Mouse (Mus musculus) heart, embryonic 11.5 days (tissue): ENCODE data around the gene Ltbp4. TPM values are rescaled to one million over a fixed set of nuclear protein-coding genes. Genes with fewer than 3 reads are reported as not detected.

ENCODE experiments used
- ATAC-seq: fragments of 200-750 bp; cut with Nextera tagmentation; replicated peaks from 2 replicates; pipeline ENCODE4 v1.8.0; 2017; ENCODE audit warnings: moderate library complexity; ENCODE audit not compliant: insufficient number of reproducible peaks, low FRiP score, low TSS enrichment
- H3K27ac ChIP-seq: fragments of 300-500 bp; sonication (generic); 2 replicates; pipeline ENCODE4 v1.5.1; 2014; ENCODE audit warnings: mild to moderate bottlenecking, low read depth, low read length
- H3K27me3 ChIP-seq: fragments of 300-500 bp; sonication (generic); 2 replicates; pipeline ENCODE4 v1.6.1; 2014; ENCODE audit warnings: mild to moderate bottlenecking, low read length, mixed read lengths; ENCODE audit not compliant: control insufficient read depth, insufficient read depth
- H3K36me3 ChIP-seq: fragments of 300-500 bp; sonication (generic); 2 replicates; pipeline ENCODE4 v1.6.1; 2014; ENCODE audit warnings: mild to moderate bottlenecking, low read length, moderate library complexity, mixed read lengths; ENCODE audit not compliant: control insufficient read depth, insufficient read depth
- H3K4me1 ChIP-seq: fragments of 300-500 bp; sonication (generic); 2 replicates; pipeline ENCODE4 v1.6.1; 2014; ENCODE audit warnings: low read length; ENCODE audit not compliant: control insufficient read depth, insufficient read depth
- H3K4me2 ChIP-seq: fragments of 300-500 bp; sonication (generic); 2 replicates; pipeline ENCODE4 v1.6.1; 2014; ENCODE audit warnings: mild to moderate bottlenecking, moderate library complexity
- H3K4me3 ChIP-seq: fragments of 300-500 bp; sonication (generic); 2 replicates; pipeline ENCODE4 v1.5.1; 2014; ENCODE audit warnings: low read depth, low read length
- H3K9ac ChIP-seq: fragments of 300-500 bp; sonication (generic); 2 replicates; pipeline ENCODE4 v1.6.1; 2014; ENCODE audit warnings: mild to moderate bottlenecking, low read depth, low read length, moderate library complexity
- H3K9me3 ChIP-seq: fragments of 300-500 bp; sonication (generic); replicated peaks from 2 replicates; pipeline ENCODE4 v1.6.1; 2016; ENCODE audit warnings: low read length; ENCODE audit not compliant: control insufficient read depth
- WGBS: fragments of 180-500 bp; shearing (Covaris S2); extraction: QIAGEN DNeasy Blood & Tissue Kit; methylation state at CpG from one replicate; pipeline ENCODE4 v1.1.7; 2014; ENCODE audit not compliant: insufficient replicate concordance; 5-methylcytosine and 5-hydroxymethylcytosine counted together
- polyA plus RNA-seq: library from polyadenylated mRNA; unstranded; fragments of >200 nt; fragmentation: Nextera tagmentation; extraction: Ambion mirVana; gene quantifications from 2 replicates; pipeline ENCODE4 v1.2.1, GENCODE M21; 2014

Gene Ltbp4
- polyA plus RNA-seq, 1 experiment from 2014 or later: 28.9 TPM

GRCm38 (mm10) chr7:27295956-27296355 lies 41.5 kb downstream of the Ltbp4 start:
- no peak overlapping the region for H3K27ac ChIP-seq
- H3K4me3 ChIP-seq: no peak overlapping the region
- WGBS: 72% methylated on average over 4 of the region's 4 CpGs
- no peaks in the 10 kb centered on the region for H3K4me1 ChIP-seq
- ATAC-seq: no peak
- H3K36me3 ChIP-seq: no peaks in the 10 kb centered on the region
- H3K9ac ChIP-seq: no peak overlapping the region
- H3K27me3 ChIP-seq: no peaks in the 10 kb centered on the region
- no peaks in the 10 kb centered on the region; the same call in 1 of the 2 replicates for H3K9me3 ChIP-seq
- no peak overlapping the region for H3K4me2 ChIP-seq

- H3K27ac ChIP-seq: no peak overlapping the region
- no peak overlapping the region for H3K4me2 ChIP-seq
- 47% methylated on average over 12 of the region's 12 CpGs for WGBS
- H3K9me3 ChIP-seq: peaks cover 5% of the 10 kb centered on the region
- no peaks in the 10 kb centered on the region for H3K27me3 ChIP-seq
- H3K36me3 ChIP-seq: no peaks in the 10 kb centered on the region
- H3K9ac ChIP-seq: no peak overlapping the region
- no peak for ATAC-seq
- no peak overlapping the region for H3K4me3 ChIP-seq
- no peaks in the 10 kb centered on the region for H3K4me1 ChIP-seq
Observed at GRCm38 (mm10) chr7:27291795-27292466, 45.6 kb downstream of the Ltbp4 start.

GRCm38 (mm10) chr7:27290555-27290954 lies 46.9 kb downstream of the Ltbp4 start:
- H3K27me3 ChIP-seq: no peaks in the 10 kb centered on the region

GRCm38 (mm10) chr7:27288732-27289131 lies 48.8 kb downstream of the Ltbp4 start:
- ATAC-seq: no peak
- 85% methylated on average over 7 of the region's 7 CpGs for WGBS
- Histone ChIP-seq H3K9ac (no peak overlapping the region), H3K9me3 (peaks cover 5% of the 10 kb centered on the region), H3K4me3 (no peak overlapping the region), H3K27me3 (peaks cover 5% of the 10 kb centered on the region), H3K36me3 (no peaks in the 10 kb centered on the region), H3K27ac (no peak overlapping the region), H3K4me2 (no peak overlapping the region), H3K4me1 (no peaks in the 10 kb centered on the region; the same call in 1 of the 2 replicates)

More at GRCm38 (mm10) chr7:27290555-27290954, 46.9 kb downstream of the Ltbp4 start:
- ATAC-seq: no peak
- Histone ChIP-seq H3K9ac (no peak overlapping the region), H3K36me3 (no peaks in the 10 kb centered on the region), H3K4me3 (no peak overlapping the region), H3K4me1 (no peaks in the 10 kb centered on the region), H3K9me3 (peaks cover 5% of the 10 kb centered on the region), H3K27ac (no peak overlapping the region), H3K4me2 (no peak overlapping the region)
- whole genome bisulfite sequencing: 53% methylated on average over 2 of the region's 2 CpGs

- Histone ChIP-seq H3K9me3 (peaks cover 5% of the 10 kb centered on the region; the same call in 1 of the 2 replicates), H3K9ac (no peak overlapping the region), H3K27me3 (peaks cover 5% of the 10 kb centered on the region), H3K4me3 (no peak overlapping the region), H3K27ac (no peak overlapping the region), H3K36me3 (no peaks in the 10 kb centered on the region; the same call in 1 of the 2 replicates), H3K4me2 (peak overlapping the region; percentile 17), H3K4me1 (no peaks in the 10 kb centered on the region; the same call in 1 of the 2 replicates)
- WGBS: 3% methylated on average over 8 of the region's 8 CpGs
- ATAC-seq: no peak; the same call in 1 of the 2 replicates
Observed at GRCm38 (mm10) chr7:27285698-27286066, 51.8 kb downstream of the Ltbp4 start.

DNA sequence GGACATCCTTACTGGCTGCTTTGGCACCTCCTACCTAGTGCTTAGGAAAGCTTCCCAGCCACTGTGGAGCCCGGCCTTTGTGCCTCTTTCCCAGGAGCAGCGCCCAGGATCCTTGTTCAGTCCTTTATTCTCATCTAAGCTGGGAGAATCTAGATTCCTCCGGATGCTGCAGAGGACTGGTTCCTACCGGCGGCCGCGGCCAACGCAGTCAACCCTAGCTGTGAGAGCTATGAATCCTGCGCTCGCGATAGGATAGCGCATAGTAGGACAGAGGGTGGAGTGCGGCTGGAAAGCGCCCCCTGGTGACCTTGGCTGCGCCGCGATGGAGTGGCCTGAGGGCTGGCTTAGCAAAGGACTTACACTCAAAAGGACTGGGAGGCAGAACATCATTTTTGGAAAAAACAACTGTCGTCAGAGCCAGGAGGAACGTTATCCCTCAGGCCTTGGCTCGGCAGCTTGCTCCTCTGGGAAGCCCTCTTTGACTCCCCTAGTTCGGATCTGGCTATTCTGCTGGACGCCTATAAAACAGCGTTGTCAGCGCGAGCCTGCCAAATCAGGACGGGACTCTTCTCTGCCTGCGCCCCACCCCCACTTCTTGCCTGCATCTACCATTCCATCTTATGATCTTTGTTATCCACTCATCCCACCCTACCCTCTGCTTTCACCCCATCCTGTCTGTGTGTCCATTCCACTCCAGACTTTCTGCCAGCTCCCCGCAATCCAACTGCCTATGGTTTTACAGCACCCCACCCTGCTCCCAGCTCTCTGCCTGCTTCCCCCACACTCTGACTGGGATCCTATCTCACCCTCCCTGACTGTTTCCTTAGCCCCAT lies 52.4 kb downstream of the Ltbp4 start:
- H3K36me3 ChIP-seq: no peaks in the 10 kb centered on the region; the same call in 1 of the 2 replicates
- peak; percentile 67; the same call in 1 of the 2 replicates for ATAC-seq
- H3K4me2 ChIP-seq: peak overlapping the region; percentile 17
- peak overlapping the region; percentile 14; the same call in 1 of the 2 replicates for H3K4me3 ChIP-seq
- no peaks in the 10 kb centered on the region; the same call in 1 of the 2 replicates for H3K4me1 ChIP-seq
- H3K27me3 ChIP-seq: peaks cover 5% of the 10 kb centered on the region
- peak overlapping the region; percentile 22; the same call in 1 of the 2 replicates for H3K9ac ChIP-seq
- WGBS: 1% methylated on average over 28 of the region's 28 CpGs
- 0 out of 2 replicates have a peak, but pooled peaks cover 2% of the 10 kb centered on the region for H3K9me3 ChIP-seq
- H3K27ac ChIP-seq: no peak overlapping the region

GRCm38 (mm10) chr7:27282225-27282624 lies 55.3 kb downstream of the Ltbp4 start:
- 77% methylated on average over 4 of the region's 4 CpGs for WGBS
- Histone ChIP-seq H3K9me3 (no peaks in the 10 kb centered on the region), H3K4me2 (no peak overlapping the region), H3K27me3 (peaks cover 5% of the 10 kb centered on the region), H3K4me1 (no peaks in the 10 kb centered on the region; the same call in 1 of the 2 replicates), H3K36me3 (peaks cover 5% of the 10 kb centered on the region; the same call in 1 of the 2 replicates), H3K9ac (no peak overlapping the region), H3K4me3 (no peak overlapping the region), H3K27ac (no peak overlapping the region)
- no peak for ATAC-seq

GRCm38 (mm10) chr7:27281717-27282116 lies 55.8 kb downstream of the Ltbp4 start:
- no peak overlapping the region for H3K27ac ChIP-seq
- H3K27me3 ChIP-seq: peaks cover 5% of the 10 kb centered on the region
- no peaks in the 10 kb centered on the region; the same call in 1 of the 2 replicates for H3K4me1 ChIP-seq
- WGBS: 45% methylated on average over 13 of the region's 13 CpGs
- no peak overlapping the region for H3K4me2 ChIP-seq
- peaks cover 11% of the 10 kb centered on the region for H3K36me3 ChIP-seq
- H3K9ac ChIP-seq: no peak overlapping the region
- H3K9me3 ChIP-seq: no peaks in the 10 kb centered on the region
- ATAC-seq: no peak
- H3K4me3 ChIP-seq: no peak overlapping the region
